Mouse (Mus musculus) neutrophil, adult 5-6 weeks (primary cell): Measurements from ENCODE around the gene Asz1. TPM values are rescaled to one million over a fixed set of nuclear protein-coding genes. Genes with fewer than 3 reads are reported as not detected.

ENCODE experiments used
- ATAC-seq: fragments of 151-379, 151-347 bp; 2 replicates; pipeline ENCODE4 v1.8.0; 2017; ENCODE audit warnings: mild to moderate bottlenecking, moderate TSS enrichment; ENCODE audit not compliant: insufficient number of reproducible peaks, poor library complexity, low FRiP score, severe bottlenecking; ENCODE audit errors: extremely low read depth
- total RNA-seq: library from RNA; stranded (forward); fragments of 200-1000 nt; gene quantifications from 2 replicates; pipeline ENCODE4 v1.2.3, GENCODE M21; 2017

Gene Asz1
- not detected in 2 replicates for total RNA-seq

DNA sequence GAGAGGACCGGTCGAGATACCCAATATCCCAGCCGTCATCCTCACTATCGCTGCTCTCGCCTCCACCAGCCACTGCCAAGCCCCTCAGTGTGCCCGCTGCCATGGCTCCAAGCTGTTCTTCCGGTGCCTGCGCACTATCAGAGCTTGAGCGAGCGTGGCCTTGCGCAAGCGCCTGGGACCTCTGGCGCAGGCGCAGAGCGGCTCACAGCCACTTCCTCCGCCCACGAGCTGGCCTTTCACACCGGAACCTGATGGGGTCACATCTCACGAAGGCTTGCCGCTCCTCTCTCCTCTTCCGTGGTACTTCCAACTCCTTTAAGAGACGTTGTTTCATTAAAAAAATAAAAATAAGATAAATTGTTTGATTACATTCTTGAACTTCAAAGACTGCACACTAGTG lies at the start of gene Asz1:
TSS of gene Asz1 (minus strand) at position 128 of the 400 bp plus-strand sequence.
- no peak for ATAC-seq

DNA sequence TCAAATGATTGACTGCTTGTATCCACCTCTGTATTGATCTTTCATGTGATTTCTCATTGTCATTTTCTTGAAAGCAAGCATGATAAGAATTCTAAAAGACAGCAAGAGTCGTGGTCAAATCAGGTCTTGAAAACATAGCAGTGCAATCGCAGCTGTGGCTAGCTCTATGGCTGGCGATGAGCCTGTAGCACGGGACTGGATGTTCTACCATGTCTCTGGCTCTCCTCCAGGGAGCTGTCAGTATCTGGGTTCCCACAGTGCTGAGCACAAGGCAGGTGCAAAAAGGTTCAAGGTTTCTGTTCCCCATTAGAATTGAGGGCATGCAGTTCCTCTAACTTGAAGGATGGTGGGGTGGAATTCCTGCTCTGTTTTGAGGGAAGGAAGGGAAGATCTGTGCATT lies 44.2 kb upstream of the Asz1 start:
- ATAC-seq, result no peak

DNA sequence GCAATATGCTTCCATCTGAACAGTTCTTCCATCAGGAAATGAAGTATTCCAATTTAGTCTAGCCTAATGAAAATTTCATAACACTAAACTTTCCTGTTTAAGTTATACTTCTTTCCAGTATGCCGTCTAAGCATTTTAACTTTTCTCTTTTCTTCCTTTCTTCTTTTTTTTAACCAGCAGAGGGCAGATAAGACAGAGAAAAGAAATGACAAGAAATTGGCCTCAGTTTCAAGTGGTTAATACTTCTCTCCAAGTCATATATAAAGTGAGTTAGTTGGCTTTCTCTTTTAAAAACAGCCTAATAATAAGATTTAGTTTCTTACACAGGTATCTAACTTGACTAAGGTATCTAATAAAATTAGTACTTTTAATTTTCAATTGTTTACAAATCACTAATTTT lies 26.4 kb upstream of the Asz1 start:
- no peak for ATAC-seq

DNA sequence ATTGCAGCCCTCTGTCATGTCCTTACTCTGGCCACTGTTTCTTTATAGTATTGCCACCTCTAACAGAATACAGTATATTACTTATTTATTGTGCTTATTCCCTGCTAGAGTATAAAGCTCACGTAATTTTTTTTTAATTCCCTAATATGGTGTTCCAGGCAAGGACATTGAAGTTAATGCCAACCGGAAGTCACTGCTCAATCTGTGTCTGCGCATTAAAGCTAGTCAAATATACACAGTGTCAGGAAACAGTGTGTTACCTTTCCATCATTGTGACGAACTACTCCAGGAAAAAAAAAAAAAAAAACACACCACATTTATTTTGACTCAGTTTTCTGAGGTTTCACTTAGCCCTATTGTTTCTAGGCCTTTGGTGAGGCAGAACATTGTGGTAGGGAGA lies 19.2 kb upstream of the Asz1 start:
- no peak for ATAC-seq

DNA sequence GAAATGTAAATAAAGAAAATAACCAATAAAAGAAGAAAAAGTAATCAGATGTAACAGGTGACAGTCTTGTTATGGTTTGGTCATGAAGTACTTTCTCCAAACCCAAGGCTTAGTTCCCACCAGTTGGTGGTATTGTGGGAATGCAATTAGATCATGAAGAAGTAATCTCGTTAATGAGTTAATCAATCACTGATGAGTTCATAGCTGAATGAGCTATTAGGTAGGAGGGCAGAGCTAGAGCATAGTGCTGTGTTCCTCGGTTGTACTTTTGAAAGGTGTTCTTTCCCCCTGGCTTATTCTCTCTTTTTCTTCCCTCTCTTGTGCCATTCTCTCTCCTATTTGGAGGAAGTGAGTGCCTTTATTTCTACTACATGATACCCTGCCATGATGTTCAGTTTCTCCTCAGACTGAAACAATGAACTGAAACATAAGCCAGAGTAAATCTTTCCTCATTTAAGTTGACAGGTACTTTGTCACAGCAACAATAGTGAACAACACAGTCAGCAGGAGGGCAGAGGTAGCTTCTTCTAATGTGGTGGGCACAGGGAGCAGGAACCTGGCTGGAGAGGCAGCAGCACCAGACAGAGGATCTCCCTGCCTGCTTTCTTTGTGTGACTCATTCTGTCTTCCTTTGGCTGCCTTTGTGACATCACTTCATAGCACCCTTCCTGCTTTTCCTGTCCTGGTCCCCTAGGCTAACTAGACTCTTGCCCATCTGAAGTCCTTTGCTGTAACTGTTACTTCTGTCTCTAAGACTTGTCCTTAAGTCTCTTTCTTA lies 18.5 kb upstream of the Asz1 start:
- no peak for ATAC-seq

DNA sequence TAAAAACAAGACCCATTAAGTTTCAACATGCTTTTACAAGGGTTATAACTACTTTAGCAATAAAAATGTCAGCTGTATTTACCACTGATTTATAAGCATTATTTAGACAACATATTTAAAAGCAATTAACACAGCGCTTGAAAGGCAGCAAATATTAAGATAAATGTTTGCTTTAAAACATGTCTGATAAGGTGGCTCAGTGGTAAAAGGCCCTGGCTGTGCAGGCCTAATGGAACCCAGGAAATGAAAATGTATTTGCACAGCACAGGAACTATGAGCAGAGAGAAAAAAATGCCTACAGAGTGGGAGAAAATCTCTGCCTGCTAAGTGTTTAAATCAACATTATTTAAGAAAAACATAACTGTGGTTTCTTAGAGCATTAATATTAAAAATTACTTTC lies 12.0 kb downstream of the Asz1 start:
- no peak for ATAC-seq

DNA sequence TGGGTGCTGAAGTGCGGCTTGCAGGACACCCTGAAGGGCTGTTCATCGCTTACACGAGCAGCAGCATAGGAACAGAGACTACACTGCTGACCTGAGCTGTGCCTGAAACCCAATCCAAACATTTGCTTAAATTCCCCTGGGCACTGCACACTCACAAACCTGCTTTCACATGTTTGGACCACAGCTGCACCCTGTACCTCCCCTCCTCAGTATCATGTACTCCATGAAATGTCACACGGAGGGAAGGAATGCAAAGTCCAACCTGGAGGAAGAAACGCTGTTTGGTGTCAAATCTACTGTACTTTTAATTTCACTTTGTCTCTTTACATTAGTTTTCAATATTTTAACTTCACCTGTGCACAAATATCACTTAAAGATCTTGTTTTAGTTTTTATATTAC lies 19.8 kb downstream of the Asz1 start:
- no peak for ATAC-seq

DNA sequence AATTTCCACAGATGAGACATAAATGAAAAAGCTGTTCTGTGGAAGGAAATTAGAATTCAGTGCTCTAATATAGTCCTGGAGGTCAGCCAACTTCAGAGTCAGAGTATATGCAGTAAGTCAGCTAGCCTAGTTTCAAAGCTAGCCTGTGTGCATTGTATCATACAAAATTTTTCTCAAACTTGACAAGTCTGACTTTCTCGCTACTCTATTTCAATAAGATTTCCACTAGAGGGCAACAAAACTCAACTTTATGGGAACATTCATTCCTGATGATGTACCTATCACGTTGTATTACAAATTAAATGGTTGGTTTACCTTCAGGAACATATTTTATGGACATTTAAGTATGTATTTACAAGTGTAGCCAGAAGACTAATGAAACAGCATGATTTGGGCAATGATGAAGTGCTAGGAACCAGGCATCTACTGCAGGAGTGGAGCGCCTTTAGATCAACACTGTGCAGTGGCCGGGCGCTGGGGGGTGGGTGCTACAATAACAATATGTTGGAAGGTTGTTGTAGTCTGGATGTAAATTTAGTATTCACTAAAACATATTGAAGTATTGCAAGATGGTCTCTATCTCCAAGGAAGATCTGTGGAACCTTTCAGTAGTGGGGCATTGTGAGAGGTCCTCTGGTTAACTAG lies 21.6 kb downstream of the Asz1 start:
- ATAC-seq, result no peak

DNA sequence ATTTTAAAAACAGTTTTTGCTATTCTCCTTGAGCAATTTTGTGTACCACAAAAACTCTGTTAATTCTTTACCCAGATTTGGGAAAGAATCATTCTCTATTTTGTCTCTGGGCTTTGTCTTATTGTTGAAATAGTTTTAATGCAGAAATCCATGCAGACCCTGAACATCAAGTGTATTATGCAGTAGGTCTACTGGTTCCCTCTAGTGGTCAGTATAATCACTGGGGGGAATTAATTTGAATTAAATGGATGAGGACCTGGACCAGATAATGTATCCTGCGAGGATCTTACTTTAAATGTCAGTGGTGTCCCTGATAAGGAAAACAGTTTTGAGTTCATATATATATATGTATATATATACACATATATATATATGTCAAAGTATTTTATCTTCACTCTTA lies 30.2 kb downstream of the Asz1 start:
- no peak for ATAC-seq

DNA sequence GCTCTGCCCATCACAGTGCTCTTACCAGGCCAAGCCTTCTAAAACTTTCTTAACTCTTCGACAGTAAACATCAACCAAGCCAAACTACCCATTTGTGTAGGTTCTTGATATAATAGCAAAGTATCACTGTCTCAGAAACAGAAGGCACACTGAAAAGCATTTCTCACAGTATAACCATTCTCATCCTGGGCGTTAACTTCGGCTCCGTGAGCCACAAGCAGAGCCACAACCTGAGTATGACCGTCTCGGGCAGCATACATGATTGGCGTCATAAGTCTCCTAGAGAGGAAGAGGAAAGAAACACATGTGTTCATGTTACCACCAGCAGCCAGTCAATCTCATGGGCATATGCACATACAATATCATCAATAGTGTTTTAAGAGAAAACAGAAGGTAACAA lies 31.9 kb downstream of the Asz1 start:
- no peak for ATAC-seq

DNA sequence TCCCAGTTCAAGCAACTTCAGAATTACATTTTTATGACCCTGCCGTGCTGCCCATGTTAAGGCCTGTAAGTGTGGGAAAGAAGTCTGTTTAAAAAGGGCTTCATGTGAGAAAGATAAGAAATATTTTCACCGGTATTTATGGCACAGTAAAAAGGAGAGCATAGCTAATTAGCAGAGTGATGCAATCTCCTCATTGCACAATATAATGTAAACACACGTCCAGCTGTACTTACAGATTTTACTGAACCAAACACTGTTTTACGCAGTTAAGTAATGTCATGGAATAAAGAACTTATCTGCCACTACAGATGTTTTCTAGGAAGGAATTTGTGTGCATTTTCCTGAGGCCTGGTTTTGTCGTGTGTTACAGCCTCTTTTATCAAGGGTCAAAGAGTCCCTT lies 32.3 kb downstream of the Asz1 start:
- ATAC-seq, result no peak

DNA sequence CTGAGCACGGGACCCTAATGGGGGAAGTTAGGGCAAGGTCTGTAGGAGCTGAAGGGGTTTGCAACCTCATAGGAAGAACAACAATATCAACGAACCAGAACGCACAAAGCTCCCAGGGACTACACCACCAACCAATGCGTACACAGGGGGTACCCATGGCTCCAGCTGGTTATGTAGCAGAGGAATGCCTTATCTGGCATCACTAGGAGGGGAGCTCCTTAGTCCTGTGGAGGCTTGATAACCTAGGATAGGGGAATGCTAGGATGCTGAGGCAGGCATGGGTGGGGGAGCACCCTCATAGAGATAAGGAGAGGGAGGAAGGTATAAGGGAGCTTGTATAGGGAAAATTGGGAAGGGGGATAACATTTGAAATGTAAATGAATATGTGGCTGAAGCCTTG lies 51.0 kb downstream of the Asz1 start:
- no peak for ATAC-seq

DNA sequence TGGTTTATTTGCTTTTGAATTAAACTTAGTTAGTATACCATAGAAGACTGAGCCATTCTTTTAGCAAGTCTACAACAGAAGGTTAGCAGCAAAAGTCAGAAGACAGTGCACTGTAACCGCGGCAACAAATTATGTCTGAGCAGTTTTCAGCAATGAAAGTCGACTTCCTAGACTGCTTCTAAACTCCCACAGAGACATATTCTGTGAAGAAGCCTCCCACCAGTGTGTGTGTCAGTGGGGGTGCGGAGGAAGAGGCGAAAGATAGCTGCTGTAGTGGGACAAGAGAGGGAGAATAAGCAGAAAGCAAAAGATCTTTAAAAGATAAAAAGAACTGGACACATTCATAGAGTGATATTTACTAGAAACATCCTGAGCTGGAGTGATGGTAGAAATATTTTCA lies 57.2 kb downstream of the Asz1 start:
- ATAC-seq, result no peak

DNA sequence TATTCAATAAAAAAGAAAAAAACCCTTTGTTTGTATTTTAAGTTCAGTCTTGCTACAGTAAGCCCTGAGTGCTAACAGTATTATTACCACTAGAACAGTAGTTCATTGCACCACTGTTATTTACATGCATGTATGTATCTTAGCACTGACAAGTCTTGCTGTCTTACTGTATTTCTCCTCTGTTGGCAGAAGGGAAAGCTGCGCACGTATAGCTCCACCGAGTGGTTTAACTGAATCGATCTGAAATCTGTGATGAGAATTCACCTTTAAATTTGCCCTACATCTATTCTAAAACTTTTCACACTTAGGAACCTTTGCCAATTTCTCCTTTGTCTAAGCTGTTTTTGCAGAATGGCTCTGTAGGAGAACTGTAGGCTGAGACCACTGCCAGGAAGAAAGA lies 64.6 kb downstream of the Asz1 start:
- no peak for ATAC-seq

DNA sequence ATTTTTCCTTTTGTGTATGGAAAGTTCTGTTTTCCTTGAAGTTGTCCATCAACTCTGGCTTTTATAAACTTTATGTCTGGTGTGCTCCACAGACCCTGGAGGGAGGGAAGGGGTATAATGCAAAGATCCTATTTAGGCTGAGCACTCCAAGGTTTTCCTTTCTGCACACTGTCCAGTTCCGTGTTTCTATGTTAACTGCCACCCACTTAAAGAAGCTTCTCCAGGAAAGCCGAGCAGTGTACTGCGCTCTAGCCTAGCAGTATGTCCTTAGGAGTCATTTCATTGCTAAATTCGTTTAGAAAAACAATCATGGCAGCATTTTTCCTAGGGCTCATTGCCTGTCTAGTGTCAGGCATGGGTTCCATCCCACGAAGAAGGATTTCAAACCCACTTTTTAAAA lies 65.7 kb downstream of the Asz1 start:
- ATAC-seq, result no peak

DNA sequence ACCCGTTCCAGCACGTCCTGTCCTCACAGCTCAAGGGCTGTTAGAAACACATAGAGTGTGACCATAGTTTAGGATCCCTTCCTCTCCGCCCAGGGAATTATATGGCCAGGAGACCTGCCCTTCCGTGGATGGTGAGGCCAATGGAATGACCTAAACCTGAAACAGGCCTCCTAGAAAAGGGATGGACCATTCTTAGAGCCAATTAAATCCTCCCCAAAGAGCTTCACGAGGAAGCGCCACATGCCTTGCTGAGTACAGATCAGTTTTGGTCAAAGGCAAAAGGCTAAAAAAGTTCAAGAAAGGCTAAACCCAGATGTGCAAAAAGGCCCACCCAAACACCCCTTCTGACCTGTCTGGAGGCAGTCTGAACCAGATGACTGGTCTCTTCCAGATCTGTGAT lies 76.6 kb downstream of the Asz1 start:
- no peak for ATAC-seq

DNA sequence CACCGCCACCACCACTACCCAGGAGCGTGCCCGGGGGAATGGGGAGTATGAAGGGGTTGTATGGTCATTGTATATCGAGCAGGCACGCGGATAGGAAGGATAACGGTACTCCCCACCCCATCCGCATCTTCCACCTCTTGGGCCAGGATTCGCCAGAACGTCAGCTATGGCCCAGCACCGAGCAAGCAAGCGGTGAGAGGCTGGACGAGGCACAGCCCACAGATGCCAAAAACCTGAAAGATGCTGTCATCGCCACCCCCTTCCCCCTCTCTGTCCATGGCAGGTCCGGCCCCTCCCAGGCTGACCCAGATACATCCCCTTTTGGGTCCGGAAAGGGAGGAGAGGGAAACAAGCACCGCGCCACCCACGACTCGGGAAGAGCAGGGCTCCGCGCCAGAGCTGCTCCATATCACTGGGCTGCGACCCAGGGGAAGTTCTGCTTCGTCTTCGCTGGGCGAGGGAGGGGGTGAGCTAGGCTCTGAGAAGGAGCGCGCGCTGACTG lies 77.3 kb downstream of the Asz1 start:
- 0 out of 2 replicates have a peak, but pooled peaks have one; percentile 16 for ATAC-seq

DNA sequence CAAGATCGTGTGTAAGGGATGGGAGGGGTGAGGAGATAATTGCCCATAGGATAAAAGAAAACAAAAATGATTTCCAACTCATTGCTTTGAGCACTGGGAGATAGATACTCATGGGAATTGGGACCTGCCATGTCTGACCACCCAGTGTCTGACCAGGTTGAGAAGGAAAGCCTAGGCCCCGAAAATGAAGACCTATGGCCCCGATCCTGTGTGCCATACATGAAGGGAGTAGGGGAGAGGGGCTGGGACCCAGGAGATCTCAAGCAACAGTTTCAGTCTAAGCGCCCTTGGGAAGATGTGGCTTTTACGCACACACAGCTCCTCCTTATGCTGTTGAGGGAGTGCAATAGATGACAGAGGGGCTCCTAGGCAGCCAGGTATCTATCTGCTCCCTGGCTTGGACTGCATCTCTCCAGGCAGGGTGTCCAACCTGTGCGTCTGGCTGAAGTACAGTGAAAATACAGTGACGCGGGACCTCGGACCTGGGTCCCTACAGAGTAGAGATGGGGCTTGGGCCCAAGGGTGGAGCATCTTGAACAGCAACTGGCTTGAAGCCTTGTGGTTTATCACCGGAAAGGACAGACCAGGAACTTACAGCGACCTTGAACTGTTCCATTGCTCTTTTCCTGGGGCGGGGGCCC lies 77.9 kb downstream of the Asz1 start:
- no peak for ATAC-seq

DNA sequence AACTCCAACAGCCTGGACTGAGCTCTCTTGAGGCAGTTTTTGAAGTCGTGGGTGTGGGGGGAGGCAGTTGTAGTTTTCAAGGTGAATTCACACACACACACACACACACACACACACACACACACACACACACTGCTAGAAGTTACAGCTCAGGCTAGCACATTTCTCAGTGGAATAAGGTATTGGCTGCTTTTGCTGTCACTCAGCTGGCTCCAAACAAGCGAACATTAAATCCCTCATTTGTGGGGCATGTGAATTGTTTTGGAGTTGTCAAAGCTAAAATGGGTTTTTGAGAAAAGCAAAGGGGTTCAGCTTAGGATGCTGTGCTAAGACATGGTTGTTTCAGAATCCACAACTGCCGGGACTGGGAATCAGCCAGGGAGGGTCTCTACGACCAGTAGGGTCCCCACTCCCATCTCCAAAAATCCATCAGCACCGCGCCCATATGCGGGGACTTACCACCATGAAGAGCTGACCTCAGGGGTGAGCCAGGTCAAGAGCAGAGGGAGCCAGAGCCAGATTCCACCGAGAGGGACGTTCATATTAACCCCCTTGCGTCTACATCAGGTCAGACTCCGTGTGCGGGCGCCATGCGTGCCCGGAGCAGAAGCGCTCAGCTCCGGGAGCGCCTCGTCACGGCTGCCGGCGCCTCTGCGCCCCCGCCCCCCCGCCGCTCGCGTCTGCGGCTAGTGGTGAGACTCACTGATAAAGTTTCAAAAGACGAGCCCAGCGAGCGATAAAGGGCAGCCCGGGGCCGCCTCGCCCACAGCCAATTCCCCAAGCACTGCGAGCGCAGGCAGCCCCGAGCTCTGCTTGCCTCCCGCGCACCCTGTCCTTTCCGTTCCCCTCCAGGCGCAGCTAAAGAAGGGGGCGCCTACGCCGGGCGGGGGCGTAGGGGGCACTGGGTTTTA lies 78.9 kb downstream of the Asz1 start, which contains the start of gene Wnt2:
TSS of gene Wnt2 (minus strand) at position 840 of the 911 bp plus-strand sequence.
- ATAC-seq, result no peak
